In genomic region chr9:99591144-99591543, GRCm38 (mm10) we compare ENCODE assay signal across 28 mouse cellular contexts. TPM values are rescaled to one million over a fixed set of nuclear protein-coding genes. Genes with fewer than 3 reads are reported as not detected.
"Had no signal": no experiment of that assay in that cellular context is flagged by ENCODE, and none has a peak within 500 bp of the region (broad histone marks: within the 10 kb centered on the region; RNA-seq: fewer than 3 reads in every experiment).

No protein-coding gene starts in this region.

- H3K9ac ChIP-seq: intestine, embryonic 15.5 days; limb, embryonic 13.5 days; liver, embryonic 12.5 days; liver, embryonic 15.5 days; midbrain, embryonic 12.5 days; midbrain, embryonic 15.5 days had no signal

- H3K4me3 ChIP-seq: intestine, embryonic 15.5 days; layer of hippocampus, adult 2 months; limb, embryonic 10.5 days; limb, embryonic 13.5 days; liver, embryonic 12.5 days; liver, embryonic 15.5 days; megakaryocyte, embryonic 14.5 days; midbrain, embryonic 12.5 days; midbrain, embryonic 15.5 days had no signal

- H3K27me3 ChIP-seq: intestine, embryonic 15.5 days; limb, embryonic 13.5 days; midbrain, embryonic 12.5 days; midbrain, embryonic 15.5 days had no signal

- H3K4me1 ChIP-seq: intestine, embryonic 15.5 days; limb, embryonic 10.5 days; limb, embryonic 13.5 days; liver, embryonic 12.5 days; megakaryocyte, embryonic 14.5 days; midbrain, embryonic 12.5 days; midbrain, embryonic 15.5 days had no signal

- DNase-seq: kidney, adult 18-20 months; kidney, postnatal 25 days; layer of hippocampus, adult 9-11 months; liver; lung, adult 2 months; lung, postnatal 14 days; lung, postnatal 4 days; right cerebral cortex, adult 18-20 months; right cerebral cortex, postnatal 14 days; spleen, adult 18-20 months; thymus, adult 18-20 months; thymus, postnatal 14 days; thymus, postnatal 4 days had no signal

- ATAC-seq: intestine, embryonic 15.5 days; liver, embryonic 12.5 days; midbrain, embryonic 15.5 days had no signal

- H3K4me2 ChIP-seq: intestine, embryonic 15.5 days; limb, embryonic 13.5 days; liver, embryonic 12.5 days; liver, embryonic 15.5 days; midbrain, embryonic 12.5 days; midbrain, embryonic 15.5 days had no signal

- H3K36me3 ChIP-seq: intestine, embryonic 15.5 days; limb, embryonic 10.5 days; limb, embryonic 13.5 days; liver, embryonic 12.5 days; liver, embryonic 15.5 days; midbrain, embryonic 12.5 days; midbrain, embryonic 15.5 days had no signal

- H3K9me3 ChIP-seq: intestine, embryonic 15.5 days; limb, embryonic 13.5 days; liver, embryonic 12.5 days; liver, embryonic 15.5 days; midbrain, embryonic 12.5 days; midbrain, embryonic 15.5 days had no signal

- H3K27ac ChIP-seq: intestine, embryonic 15.5 days; kidney, postnatal 0 days; layer of hippocampus, adult 2 months; limb, embryonic 10.5 days; limb, embryonic 13.5 days; liver, embryonic 12.5 days; liver, embryonic 15.5 days; midbrain, embryonic 12.5 days; midbrain, embryonic 15.5 days had no signal

RNA-seq across cellular contexts. Expression of gene A4gnt, which starts 21.2 kb away (rescaled TPM):
- total RNA-seq: layer of hippocampus, postnatal 25 days had no signal
- polyA plus RNA-seq: limb, embryonic 10.5 days; limb, embryonic 13.5 days; liver, embryonic 12.5 days; liver, embryonic 15.5 days; lung, adult 2 months; lung, embryonic 16.5 days; midbrain, embryonic 12.5 days; midbrain, embryonic 15.5 days; neural tube, embryonic 11.5 days; neural tube, embryonic 14.5 days; testis, adult 2 months had no signal
